In the genomic region with DNA sequence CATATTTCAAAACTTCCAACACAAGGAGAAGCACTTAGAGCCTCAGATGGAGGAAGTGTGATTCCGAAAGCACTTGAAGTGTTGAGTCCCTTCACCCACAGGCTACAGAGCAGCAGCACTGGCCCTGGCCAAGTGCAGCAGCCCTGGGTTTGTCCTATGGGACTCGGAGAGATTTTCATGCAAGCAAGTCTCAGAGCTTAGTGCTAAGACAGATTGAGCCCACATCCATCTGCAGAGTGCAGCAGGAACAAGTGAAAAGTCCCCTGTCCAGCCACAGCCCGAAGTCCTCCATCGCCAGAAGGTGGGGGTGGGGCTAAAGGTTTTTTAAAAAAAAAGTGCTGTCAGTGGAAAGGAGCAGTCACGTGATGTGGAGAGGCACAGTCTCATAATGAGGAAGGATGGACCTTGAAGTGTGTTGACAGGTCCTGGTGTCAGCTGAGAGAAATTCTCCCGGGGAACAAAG, we compare ENCODE assay signal across 9 mouse cellular contexts.
DNase-seq lines count a peak whose midpoint lies in the region; ATAC-seq and TF ChIP-seq lines count a peak whose summit lies in the region.
"Had no signal": no experiment of that assay in that cellular context is flagged by ENCODE, and none has a peak within 500 bp of the region (broad histone marks: within the 10 kb centered on the region; RNA-seq: fewer than 3 reads in every experiment).

No protein-coding gene starts in this region.

- no peaks in the 10 kb centered on the region for H3K36me3 ChIP-seq in heart, embryonic 16.5 days (ENCODE audit: control insufficient read depth, insufficient read depth)
- H3K36me3 ChIP-seq in hindbrain, postnatal 0 days (ENCODE audit: insufficient read depth, low read length): peaks cover 6% of the 10 kb centered on the region; the same call in 1 of the 2 replicates
- H3K36me3 ChIP-seq in midbrain, embryonic 15.5 days (replicated peaks): peaks cover 8% of the 10 kb centered on the region; the same call in 1 of the 2 replicates

- DNase-seq in heart, adult 8-10 months (ENCODE audit: low spot score): no peak
- peak; percentile 49 for DNase-seq in embryo, embryonic 9.5 days (ENCODE audit: extremely low spot score)
- DNase-seq in hindbrain, postnatal 0 days (ENCODE audit: low spot score): peak; percentile 68
- DNase-seq in spleen, adult 12 weeks (ENCODE audit: low spot score): no peak
- no peak for DNase-seq in layer of hippocampus, adult 9-11 months
- no peak for DNase-seq in layer of hippocampus, postnatal 36 days
- DNase-seq: thymus, postnatal 14 days had no signal

- no peak for ATAC-seq in heart, embryonic 16.5 days (replicated peaks; ENCODE audit: extremely low read depth, insufficient read depth, low FRiP score)
- ATAC-seq in hindbrain, postnatal 0 days: peak; percentile 24
- ATAC-seq in midbrain, embryonic 15.5 days (replicated peaks): peak; percentile 53

- no peak overlapping the region for H3K4me3 ChIP-seq in heart, embryonic 16.5 days (ENCODE audit: low read length)
- H3K4me3 ChIP-seq in hindbrain, postnatal 0 days (ENCODE audit: low read length): no peak overlapping the region
- H3K4me3 ChIP-seq in midbrain, embryonic 15.5 days: no peak overlapping the region

- peaks cover 21% of the 10 kb centered on the region for H3K4me1 ChIP-seq in heart, embryonic 16.5 days (ENCODE audit: control insufficient read depth, insufficient read depth, low read length)
- H3K4me1 ChIP-seq in hindbrain, postnatal 0 days (ENCODE audit: insufficient read depth, low read length): peaks cover 12% of the 10 kb centered on the region; the same call in 1 of the 2 replicates
- peaks cover 31% of the 10 kb centered on the region for H3K4me1 ChIP-seq in midbrain, embryonic 15.5 days

- H3K4me2 ChIP-seq in heart, embryonic 16.5 days (ENCODE audit: low read depth, low read length): 0 out of 2 replicates have a peak overlapping the region, but pooled peaks have one; percentile 17
- H3K4me2 ChIP-seq in hindbrain, postnatal 0 days (ENCODE audit: low read depth, low read length): no peak overlapping the region
- no peak overlapping the region for H3K4me2 ChIP-seq in midbrain, embryonic 15.5 days

- no peaks in the 10 kb centered on the region for H3K27me3 ChIP-seq in heart, embryonic 16.5 days (ENCODE audit: control insufficient read depth, insufficient read depth, low read length)
- H3K27me3 ChIP-seq in hindbrain, postnatal 0 days (ENCODE audit: insufficient read depth, low read length): no peaks in the 10 kb centered on the region
- no peaks in the 10 kb centered on the region; the same call in 1 of the 2 replicates for H3K27me3 ChIP-seq in midbrain, embryonic 15.5 days (replicated peaks)

- no peak overlapping the region for H3K9ac ChIP-seq in heart, embryonic 16.5 days (ENCODE audit: low read length)
- no peak overlapping the region; the same call in 1 of the 2 replicates for H3K9ac ChIP-seq in hindbrain, postnatal 0 days (replicated peaks; ENCODE audit: low read length)
- no peak overlapping the region for H3K9ac ChIP-seq in midbrain, embryonic 15.5 days

- TF ChIP-seq CTCF in hindbrain, postnatal 0 days (IDR thresholded peaks at IDR 0.05; ENCODE audit: low read depth): no peak

- no peak overlapping the region for H3K27ac ChIP-seq in heart, embryonic 16.5 days (ENCODE audit: low read length)
- peak overlapping the region; percentile 76 for H3K27ac ChIP-seq in hindbrain, postnatal 0 days
- peak overlapping the region; percentile 77 for H3K27ac ChIP-seq in midbrain, embryonic 15.5 days

- 29% methylated on average over 6 of the region's 6 CpGs for WGBS in heart, embryonic 16.5 days
- WGBS in hindbrain, postnatal 0 days: 17% methylated on average over 6 of the region's 6 CpGs
- 17% methylated on average over 6 of the region's 6 CpGs for WGBS in midbrain, embryonic 15.5 days

- no peaks in the 10 kb centered on the region for H3K9me3 ChIP-seq in heart, embryonic 16.5 days (replicated peaks; ENCODE audit: control insufficient read depth, low read length)
- no peaks in the 10 kb centered on the region for H3K9me3 ChIP-seq in hindbrain, postnatal 0 days (ENCODE audit: low read length)
- H3K9me3 ChIP-seq in midbrain, embryonic 15.5 days: no peaks in the 10 kb centered on the region

Comparison
In these comparisons a context has a peak if more than half of its experiments do, and no peak if none do; other contexts are left out.
1. DNase-seq: peak in embryo, embryonic 9.5 days (single experiment) and hindbrain, postnatal 0 days (single experiment); none in heart, adult 8-10 months (single experiment), spleen, adult 12 weeks (single experiment), layer of hippocampus, adult 9-11 months (single experiment) and layer of hippocampus, postnatal 36 days (0 of 2).